Mouse (Mus musculus) ZHBTc4 (cell line): ENCODE measurements around the gene Pax5.
A peak's percentile ranks its signal among the peaks of the same experiment; 100 is the strongest.

Experiments used
- DNase-seq: peaks from one replicate; pipeline ENCODE4 v3.0.0-alpha.2; 2011; ENCODE audit warnings: low read depth, low spot score

Gene Pax5

DNA sequence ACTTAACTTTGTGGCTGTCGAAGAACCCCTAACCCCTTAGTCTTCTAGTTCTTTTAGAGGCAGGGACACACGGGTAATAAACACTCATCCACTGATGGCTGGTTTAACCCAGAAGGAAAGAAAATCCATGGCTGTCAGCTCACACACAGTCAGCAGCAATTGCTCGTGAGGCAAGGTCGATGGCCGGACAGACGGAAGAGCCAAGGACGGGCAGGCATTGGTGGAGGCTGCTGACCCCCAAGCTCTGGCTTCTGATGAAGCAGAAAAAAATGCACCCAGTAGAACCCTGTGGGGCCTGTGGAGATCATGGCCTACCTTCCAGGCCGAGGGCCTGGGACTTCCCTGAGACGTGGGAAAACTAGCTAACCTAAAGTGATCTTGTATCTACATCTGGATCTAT lies 227.4 kb downstream of the Pax5 start:
- no peak for DNase-seq

DNA sequence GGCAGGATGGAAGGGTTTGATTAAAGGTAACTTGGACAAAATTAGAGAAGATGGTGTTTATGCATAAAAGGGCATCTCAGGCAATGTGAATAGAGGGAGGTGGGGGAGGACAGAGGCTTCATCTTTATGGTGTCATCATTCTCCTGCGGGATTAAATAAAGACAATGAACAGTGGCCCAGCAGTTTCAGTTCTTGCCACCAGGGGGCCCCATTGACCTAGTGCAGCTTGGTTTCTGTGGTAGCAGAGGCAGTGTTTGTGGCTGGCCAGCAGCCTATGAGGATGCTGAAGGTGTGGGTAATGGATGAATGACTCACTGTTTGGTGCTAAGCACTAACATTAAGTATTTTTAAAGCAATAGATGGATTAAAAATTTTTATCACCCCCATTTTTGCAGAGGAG lies 230.5 kb downstream of the Pax5 start:
- peak; percentile 66 for DNase-seq
